Mouse (Mus musculus) myocyte (in vitro differentiated cells): ENCODE measurements around the gene Nat10. TPM values are rescaled to one million over a fixed set of nuclear protein-coding genes. Genes with fewer than 3 reads are reported as not detected.

Experiments used
- H3K27me3 ChIP-seq: one replicate; pipeline ENCODE4 v1.6.1; 2011; ENCODE audit not compliant: control insufficient read depth, insufficient read depth, insufficient read length
- H3K36me3 ChIP-seq: one replicate; pipeline ENCODE4 v1.6.1; 2011; ENCODE audit not compliant: control insufficient read depth, insufficient read depth
- H3K4me2 ChIP-seq: one replicate; pipeline ENCODE4 v1.6.1; 2011; ENCODE audit warnings: low read depth, control low read depth
- H3K4me3 ChIP-seq: one replicate; pipeline ENCODE4 v1.5.1; 2011; ENCODE audit warnings: mild to moderate bottlenecking, control low read depth, moderate library complexity
- H3K79me2 ChIP-seq: one replicate; pipeline ENCODE4 v1.6.1; 2011; ENCODE audit not compliant: control insufficient read depth, insufficient read depth
- H3ac ChIP-seq: one replicate; pipeline ENCODE4 v1.6.1; 2011; ENCODE audit not compliant: control insufficient read depth, insufficient read length
- CEBPB ChIP-seq: IDR thresholded peaks from 2 replicates; pipeline ENCODE4 v1.6.1; 2011; ENCODE audit warnings: mild to moderate bottlenecking, moderate library complexity; ENCODE audit not compliant: poor library complexity, insufficient read depth, severe bottlenecking
- E2F4 ChIP-seq: IDR thresholded peaks from one replicate; pipeline ENCODE4 v1.6.1; 2011; ENCODE audit warnings: mild to moderate bottlenecking, control low read depth, moderate library complexity; ENCODE audit not compliant: insufficient read depth
- MAX ChIP-seq: IDR thresholded peaks from one replicate; pipeline ENCODE4 v1.6.1; 2011; ENCODE audit warnings: low read depth, mild to moderate bottlenecking, control low read depth
- MYOD1 ChIP-seq, 3 experiments: IDR thresholded peaks; one replicate each; pipeline ENCODE4 v1.6.1; 2011; ENCODE audit warnings: control low read depth in 2 of 3, low read depth in 2 of 3, mild to moderate bottlenecking in 2 of 3, moderate library complexity in 1 of 3; ENCODE audit not compliant: insufficient read length in 2 of 3, control insufficient read depth in 1 of 3
- MYOG ChIP-seq, 3 experiments: IDR thresholded peaks; one replicate each; pipeline ENCODE4 v1.6.1; 2011; ENCODE audit warnings: control low read depth in 2 of 3, low read depth in 2 of 3, mild to moderate bottlenecking in 2 of 3; ENCODE audit not compliant: insufficient read length in 2 of 3, control insufficient read depth in 1 of 3, insufficient read depth in 1 of 3
- POLR2A ChIP-seq: IDR thresholded peaks from one replicate; pipeline ENCODE4 v1.6.1; 2011; ENCODE audit warnings: low read depth, mild to moderate bottlenecking, control low read depth, moderate library complexity; ENCODE audit not compliant: insufficient read length
- POLR2AphosphoS2 ChIP-seq: IDR thresholded peaks from one replicate; pipeline ENCODE4 v1.6.1; 2011; ENCODE audit warnings: low read depth, control low read depth; ENCODE audit not compliant: insufficient read length
- REST ChIP-seq: IDR thresholded peaks from one replicate; pipeline ENCODE4 v1.6.1; 2011; ENCODE audit warnings: mild to moderate bottlenecking, control low read depth, moderate library complexity; ENCODE audit not compliant: insufficient read depth, insufficient read length
- SRF ChIP-seq: IDR thresholded peaks from one replicate; pipeline ENCODE4 v1.6.1; 2011; ENCODE audit warnings: low read depth; ENCODE audit not compliant: control insufficient read depth, insufficient read length
- TCF12 ChIP-seq: IDR thresholded peaks from one replicate; pipeline ENCODE4 v1.6.1; 2011; ENCODE audit warnings: mild to moderate bottlenecking, control low read depth; ENCODE audit not compliant: poor library complexity, insufficient read depth, severe bottlenecking
- TCF3 ChIP-seq: IDR thresholded peaks from one replicate; pipeline ENCODE4 v1.6.1; 2011; ENCODE audit warnings: low read depth, control low read depth; ENCODE audit not compliant: insufficient read length
- USF1 ChIP-seq: IDR thresholded peaks from one replicate; pipeline ENCODE4 v1.6.1; 2011; ENCODE audit warnings: low read depth, mild to moderate bottlenecking, control low read depth, moderate library complexity
- polyA plus RNA-seq: library from polyadenylated mRNA; unstranded; fragments of >200 nt; fragmentation: generic; extraction: Trizol; gene quantifications from one replicate; pipeline ENCODE4 v1.2.1, GENCODE M21; 2012; ENCODE audit warnings: missing spikeins

Gene Nat10
- polyA plus RNA-seq, 1 experiment, result 20.6 TPM

DNA sequence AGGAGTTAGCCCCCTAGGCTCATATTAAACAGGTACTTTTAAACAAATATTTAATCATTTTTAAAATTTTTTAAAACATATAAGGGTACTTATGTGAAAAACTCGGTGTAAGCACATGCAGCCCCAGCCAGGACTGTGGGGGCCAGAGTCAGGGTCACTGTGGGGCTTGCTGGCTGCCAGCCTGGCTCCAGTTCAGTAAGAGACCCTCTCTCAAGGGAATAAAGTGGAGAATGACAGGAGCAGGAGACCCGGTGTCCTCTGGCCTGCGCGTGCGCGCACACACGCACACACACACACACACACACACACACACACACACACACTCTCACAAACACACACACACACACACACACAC lies 41.8 kb downstream of the Nat10 start:
- no peaks in the 10 kb centered on the region for H3K27me3 ChIP-seq
- peaks cover 7% of the 10 kb centered on the region for H3K36me3 ChIP-seq
- no peak overlapping the region for H3K4me2 ChIP-seq
- H3K79me2 ChIP-seq, result no peaks in the 10 kb centered on the region
- TF ChIP-seq POLR2A (no peak), TCF12 (no peak), E2F4 (no peak), MYOD1 (IDR thresholded peaks at IDR 0.05; ENCODE audit: control insufficient read depth in 1 of 3, insufficient read length in 2 of 3, low read depth in 2 of 3) (no peak), REST (no peak), TCF3 (no peak)
- no peak overlapping the region for H3K4me3 ChIP-seq
- H3ac ChIP-seq, result no peak overlapping the region

DNA sequence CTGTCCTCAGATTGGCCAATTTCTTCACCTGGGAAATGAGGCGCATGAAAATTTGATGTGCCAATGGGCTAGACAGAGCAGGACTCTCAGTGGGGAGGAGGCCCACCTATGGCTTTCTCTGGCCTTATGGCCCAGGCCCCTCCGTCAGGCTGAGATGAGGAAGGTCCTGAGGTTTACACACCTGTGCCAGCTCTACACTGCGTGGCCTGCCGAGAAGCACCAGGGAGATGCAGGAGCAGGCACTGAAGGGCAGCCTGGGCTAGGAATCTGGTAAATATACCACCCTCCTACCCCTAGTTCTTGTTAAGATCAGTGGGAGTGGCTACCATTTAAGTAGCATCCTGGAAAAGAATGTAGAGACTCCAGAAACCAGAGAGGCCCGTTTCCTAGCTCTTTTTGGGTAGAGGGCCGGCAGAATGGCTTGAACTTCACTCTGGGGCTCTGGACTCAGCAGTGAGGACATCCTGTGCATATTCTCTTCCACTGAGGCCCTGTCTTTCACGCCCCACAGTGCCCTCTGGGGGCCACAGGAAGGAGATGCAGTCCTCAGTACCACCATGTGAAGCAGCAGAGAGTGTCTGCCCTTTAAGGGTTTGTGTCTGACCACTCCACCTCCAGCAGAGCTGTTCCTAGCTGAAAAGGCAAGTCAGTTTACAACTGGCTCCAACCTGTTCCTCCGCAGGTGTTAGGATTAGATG lies 42.3 kb downstream of the Nat10 start:
- Histone ChIP-seq H3K4me2 (no peak overlapping the region), H3K36me3 (peaks cover 7% of the 10 kb centered on the region), H3ac (no peak overlapping the region), H3K27me3 (no peaks in the 10 kb centered on the region), H3K4me3 (no peak overlapping the region), H3K79me2 (no peaks in the 10 kb centered on the region)
- TF ChIP-seq POLR2AphosphoS2 (peak; percentile 38), MYOG (IDR thresholded peaks at IDR 0.05; ENCODE audit: control insufficient read depth in 1 of 3, insufficient read depth in 1 of 3, insufficient read length in 2 of 3, low read depth in 2 of 3) (no peak)

DNA sequence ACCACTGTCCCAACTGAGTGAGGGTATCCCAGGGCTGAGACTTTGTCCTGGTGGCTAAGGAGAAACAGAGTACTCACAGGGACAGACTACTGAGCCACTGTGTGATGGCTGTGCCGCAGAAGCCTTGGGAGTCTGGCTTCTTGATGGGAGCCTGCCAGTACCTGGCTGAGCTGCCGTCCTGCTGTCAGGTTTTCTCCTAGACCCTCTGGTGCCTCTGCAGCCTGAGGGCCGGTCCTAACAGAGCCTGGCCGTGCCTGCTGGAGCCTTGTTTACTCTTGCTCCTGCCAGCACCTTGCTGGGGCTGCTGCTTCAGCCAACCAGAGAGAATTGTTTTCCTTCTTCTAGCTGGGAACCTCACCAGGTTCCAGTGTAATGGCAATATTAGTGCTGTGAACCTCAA lies 46.7 kb downstream of the Nat10 start:
- no peak overlapping the region for H3ac ChIP-seq
- no peak overlapping the region for H3K4me3 ChIP-seq
- no peaks in the 10 kb centered on the region for H3K27me3 ChIP-seq
- H3K36me3 ChIP-seq, result peaks cover 20% of the 10 kb centered on the region
- H3K79me2 ChIP-seq, result no peaks in the 10 kb centered on the region
- TF ChIP-seq E2F4 (no peak), REST (no peak), USF1 (no peak), SRF (no peak), CEBPB (no peak), MAX (no peak), TCF12 (no peak), POLR2A (no peak)
- no peak overlapping the region for H3K4me2 ChIP-seq

DNA sequence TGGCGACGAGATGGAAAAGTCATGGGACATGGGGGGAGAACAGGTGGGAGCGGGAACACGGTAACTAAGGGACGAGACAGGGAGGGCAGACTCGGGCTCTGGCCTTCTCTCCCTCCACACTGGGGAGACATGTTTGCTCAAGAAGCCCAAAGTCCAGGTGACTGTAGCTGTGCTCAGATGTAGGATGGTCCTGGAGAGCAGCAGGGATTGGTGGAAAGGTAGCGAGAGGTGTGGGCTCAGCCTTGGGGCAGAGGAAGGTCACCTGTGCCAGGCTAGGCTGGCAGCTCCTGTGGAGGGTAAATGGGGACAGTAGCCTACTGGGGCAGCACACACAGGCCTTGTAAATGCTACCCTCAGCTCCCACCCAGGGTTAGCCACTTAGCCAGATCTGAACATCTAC lies 47.2 kb downstream of the Nat10 start:
- no peak for TF ChIP-seq E2F4
- no peak for TF ChIP-seq POLR2AphosphoS2
- no peak for TF ChIP-seq TCF3
- TF ChIP-seq USF1, result no peak
- no peak for TF ChIP-seq CEBPB
- no peak for TF ChIP-seq POLR2A
- no peak for TF ChIP-seq TCF12
- TF ChIP-seq MYOG (IDR thresholded peaks at IDR 0.05; ENCODE audit: control insufficient read depth in 1 of 3, insufficient read depth in 1 of 3, insufficient read length in 2 of 3, low read depth in 2 of 3), result no peak
- TF ChIP-seq MYOD1 (IDR thresholded peaks at IDR 0.05; ENCODE audit: control insufficient read depth in 1 of 3, insufficient read length in 2 of 3, low read depth in 2 of 3), result no peak
- no peak for TF ChIP-seq SRF
- no peak for TF ChIP-seq MAX
- TF ChIP-seq REST, result no peak
- Histone ChIP-seq H3K79me2 (no peaks in the 10 kb centered on the region), H3K36me3 (peaks cover 22% of the 10 kb centered on the region), H3K27me3 (no peaks in the 10 kb centered on the region), H3ac (no peak overlapping the region), H3K4me3 (no peak overlapping the region), H3K4me2 (no peak overlapping the region)

DNA sequence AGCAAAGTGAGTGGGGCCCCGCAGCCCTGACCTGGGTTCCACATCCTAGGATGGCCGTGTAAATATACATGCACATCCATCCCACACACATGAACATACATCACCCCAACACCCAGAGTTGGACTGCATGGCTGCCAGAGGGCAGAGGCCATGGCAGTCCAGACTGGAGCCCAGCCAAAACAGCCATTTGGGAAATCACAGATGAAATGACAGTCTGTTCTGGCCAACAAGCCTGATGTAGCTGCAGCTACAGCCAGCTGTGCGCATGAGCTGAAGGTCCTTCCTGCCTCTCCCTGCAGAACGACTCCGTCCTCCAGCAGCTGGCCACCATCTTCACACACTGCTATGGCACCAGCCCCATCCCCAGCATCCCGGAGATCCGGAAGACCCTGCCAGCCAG lies 50.2 kb downstream of the Nat10 start:
- Histone ChIP-seq H3K4me3 (no peak overlapping the region), H3K27me3 (no peaks in the 10 kb centered on the region), H3K79me2 (no peaks in the 10 kb centered on the region), H3K4me2 (no peak overlapping the region), H3ac (no peak overlapping the region), H3K36me3 (peaks cover 20% of the 10 kb centered on the region)
- TF ChIP-seq SRF (no peak), USF1 (no peak), POLR2A (no peak), E2F4 (no peak), MAX (no peak), TCF12 (no peak), REST (no peak), POLR2AphosphoS2 (no peak), MYOG (IDR thresholded peaks at IDR 0.05; ENCODE audit: control insufficient read depth in 1 of 3, insufficient read depth in 1 of 3, insufficient read length in 2 of 3, low read depth in 2 of 3) (no peak), MYOD1 (IDR thresholded peaks at IDR 0.05; ENCODE audit: control insufficient read depth in 1 of 3, insufficient read length in 2 of 3, low read depth in 2 of 3) (no peak), TCF3 (no peak), CEBPB (no peak)
